Mouse (Mus musculus) kidney, postnatal 14 days (tissue): ENCODE data around the gene Tmem213.
A peak's percentile ranks its signal among the peaks of the same experiment; 100 is the strongest.

Experiments used
- DNase-seq: peaks from one replicate; pipeline ENCODE4 v3.0.0; 2022; ENCODE audit warnings: mixed read lengths

The Tmem213 gene

DNA sequence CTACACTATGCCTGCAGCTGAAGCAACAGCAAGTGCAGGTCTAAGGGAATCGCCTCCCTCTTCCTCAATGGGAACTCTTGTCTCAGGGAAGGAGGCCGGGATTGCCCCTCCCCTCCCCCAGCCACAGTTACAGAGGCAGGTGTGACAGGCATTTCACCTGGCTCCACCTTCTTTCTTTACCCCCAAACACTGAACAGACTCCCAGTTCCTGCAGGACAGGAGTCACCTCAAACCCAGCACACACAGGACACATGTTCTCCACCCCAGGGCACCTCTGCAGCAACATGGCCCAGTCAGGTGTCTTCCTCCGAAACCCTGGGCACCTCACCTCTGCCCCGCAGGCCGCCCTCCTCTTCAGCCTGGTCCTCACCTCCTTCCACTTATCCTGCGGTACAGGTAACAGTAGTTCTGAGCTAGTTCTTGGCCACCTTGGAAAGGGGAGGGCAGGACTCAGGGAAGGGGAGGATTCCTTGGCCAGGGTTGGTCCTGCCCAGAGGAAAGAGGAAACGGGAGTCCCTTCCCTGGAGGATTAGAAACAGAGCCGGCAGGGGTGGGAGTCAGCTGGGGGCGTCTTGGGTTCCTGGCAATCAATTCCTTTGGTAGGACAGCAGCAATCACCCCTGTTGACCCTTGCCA is at the start of gene Tmem213:
Tmem213 (plus strand) TSS at position 96 of the 636 bp plus-strand sequence.
- peak; percentile 58 for DNase-seq

GRCm38 (mm10) chr6:38064621-38065020 is 44.4 kb upstream of the Tmem213 start:
- DNase-seq: no peak

GRCm38 (mm10) chr6:38065122-38065500 is 43.9 kb upstream of the Tmem213 start:
- DNase-seq: no peak

DNA sequence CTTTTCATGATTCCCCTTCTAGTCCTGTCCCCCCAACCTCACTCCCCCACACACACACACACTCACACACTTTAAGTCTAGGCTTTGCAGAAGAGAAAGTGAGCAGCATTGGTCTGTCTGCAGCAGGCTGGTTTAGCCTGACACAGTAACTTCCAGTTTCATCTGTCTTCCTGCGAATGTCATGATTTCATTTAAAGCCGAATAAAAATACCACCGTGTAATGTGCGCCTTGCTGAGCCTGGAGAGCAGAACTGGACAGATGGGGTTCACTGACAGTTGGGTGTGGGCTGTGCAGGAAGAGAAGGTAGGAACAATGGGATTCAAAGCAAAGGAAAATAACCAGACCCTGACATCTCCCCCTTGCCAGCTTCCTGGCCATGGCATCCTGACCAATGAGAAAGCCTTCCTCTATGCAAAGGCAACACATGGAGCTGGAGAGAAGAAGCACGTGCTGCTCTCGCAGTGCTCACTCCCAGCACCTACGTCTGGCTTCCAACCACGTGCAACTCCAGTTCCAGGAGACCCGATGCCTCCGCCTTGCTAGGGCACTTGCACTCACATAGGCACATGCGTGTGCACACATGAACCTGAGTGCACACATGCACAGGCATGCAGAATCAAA is 43.4 kb upstream of the Tmem213 start:
- DNase-seq: no peak

DNA sequence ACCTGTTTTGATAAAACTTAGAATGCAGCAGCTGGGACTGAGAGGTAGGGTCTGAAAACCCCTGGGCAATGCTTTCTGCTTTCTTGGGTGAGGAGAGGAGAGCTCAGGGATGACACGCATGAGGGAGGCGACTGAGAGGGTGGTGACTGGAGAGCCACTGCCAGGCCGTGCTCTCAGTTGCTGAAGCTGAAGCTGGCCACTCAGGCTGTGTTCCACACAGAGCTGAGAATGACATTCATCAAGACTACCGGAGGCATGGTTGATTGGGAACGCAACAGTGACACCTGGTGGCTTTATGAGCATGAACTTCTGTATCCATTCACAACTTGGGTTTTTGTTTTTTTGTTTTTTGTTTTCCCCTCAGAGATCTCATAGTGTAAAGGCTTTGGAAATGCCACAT is 42.8 kb upstream of the Tmem213 start:
- peak; percentile 71 for DNase-seq

DNA sequence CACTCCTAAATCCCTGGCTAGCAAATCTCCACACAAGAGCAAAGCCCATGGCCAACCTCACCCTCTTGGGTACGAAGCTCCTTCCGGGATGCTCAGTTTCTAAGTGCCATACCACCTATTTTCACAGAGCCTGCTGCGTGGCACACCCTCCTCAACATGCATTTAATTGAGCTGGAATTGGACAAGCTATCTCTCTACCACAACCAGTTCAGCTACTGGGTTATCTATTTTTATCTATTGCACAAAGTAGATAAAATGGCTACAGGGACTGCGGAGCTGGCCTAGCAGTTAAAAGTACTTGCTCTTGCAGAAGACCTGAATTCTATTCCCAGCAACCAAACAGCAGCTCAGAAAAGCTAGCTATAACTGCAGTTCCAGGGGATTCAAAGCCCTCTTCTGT is 37.8 kb upstream of the Tmem213 start:
- no peak for DNase-seq

DNA sequence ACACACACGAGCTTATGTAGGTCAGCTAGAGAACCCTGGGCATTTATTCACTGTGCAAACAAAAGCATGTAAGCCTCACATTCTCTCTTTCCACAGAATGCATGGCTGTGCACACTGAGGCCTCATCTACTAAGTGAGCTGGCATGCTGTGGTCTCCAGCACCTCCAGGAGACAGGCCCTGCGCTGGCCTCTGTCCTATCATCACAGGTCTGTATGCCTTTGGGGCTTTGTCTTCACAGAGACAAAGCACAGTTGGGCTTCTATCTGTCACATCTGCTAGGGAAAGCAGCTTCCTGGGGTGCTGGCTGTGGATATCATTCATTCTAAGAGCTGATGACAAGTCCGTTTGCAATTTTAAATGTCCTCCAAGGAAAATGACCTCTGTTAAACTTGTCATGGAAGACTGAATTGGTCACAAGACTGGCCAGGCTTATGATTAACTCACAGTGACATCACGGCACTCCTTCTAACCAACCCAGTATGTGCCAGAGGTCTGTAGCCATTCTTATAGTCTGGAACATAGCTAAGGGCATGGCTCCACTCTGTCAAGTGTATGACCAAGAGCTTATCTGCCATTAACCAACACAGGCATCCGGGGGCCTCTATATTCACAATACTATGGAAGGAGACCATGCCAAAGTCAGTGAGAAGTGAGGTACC is 36.8 kb upstream of the Tmem213 start:
- DNase-seq: peak; percentile 73

GRCm38 (mm10) chr6:38073592-38073991 is 35.5 kb upstream of the Tmem213 start:
- DNase-seq: no peak

GRCm38 (mm10) chr6:38080364-38080763 is 28.7 kb upstream of the Tmem213 start:
- DNase-seq: no peak

GRCm38 (mm10) chr6:38081727-38082341 is 27.2 kb upstream of the Tmem213 start:
- peak; percentile 37 for DNase-seq

DNA sequence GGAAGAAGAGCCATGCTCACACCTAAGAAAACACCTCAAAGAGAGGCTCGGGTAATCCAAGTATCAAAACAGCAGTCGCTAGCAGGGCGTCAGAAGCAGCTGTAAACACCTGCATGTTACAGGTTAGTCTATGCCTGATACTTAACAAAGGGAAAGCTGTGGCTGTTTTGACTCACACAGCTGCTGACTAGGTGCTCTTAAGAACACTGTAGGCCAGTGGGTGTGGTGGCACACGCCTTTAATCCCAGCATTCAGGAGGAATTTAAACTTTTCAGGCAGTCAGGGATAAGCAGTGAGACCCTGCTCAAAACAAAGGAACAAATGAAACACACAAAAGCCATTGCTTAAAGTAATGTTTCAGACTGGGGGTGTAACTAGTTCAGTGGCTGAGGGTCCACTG is 25.9 kb upstream of the Tmem213 start:
- DNase-seq: no peak

- DNase-seq: no peak
Measured at GRCm38 (mm10) chr6:38087242-38088026, 21.6 kb upstream of the Tmem213 start.

- DNase-seq: no peak
Measured at GRCm38 (mm10) chr6:38092539-38092938, 16.5 kb upstream of the Tmem213 start.

- DNase-seq: no peak
Measured at GRCm38 (mm10) chr6:38094701-38095100, 14.4 kb upstream of the Tmem213 start.

GRCm38 (mm10) chr6:38096961-38097370 is 12.1 kb upstream of the Tmem213 start:
- DNase-seq: peak; percentile 54

DNA sequence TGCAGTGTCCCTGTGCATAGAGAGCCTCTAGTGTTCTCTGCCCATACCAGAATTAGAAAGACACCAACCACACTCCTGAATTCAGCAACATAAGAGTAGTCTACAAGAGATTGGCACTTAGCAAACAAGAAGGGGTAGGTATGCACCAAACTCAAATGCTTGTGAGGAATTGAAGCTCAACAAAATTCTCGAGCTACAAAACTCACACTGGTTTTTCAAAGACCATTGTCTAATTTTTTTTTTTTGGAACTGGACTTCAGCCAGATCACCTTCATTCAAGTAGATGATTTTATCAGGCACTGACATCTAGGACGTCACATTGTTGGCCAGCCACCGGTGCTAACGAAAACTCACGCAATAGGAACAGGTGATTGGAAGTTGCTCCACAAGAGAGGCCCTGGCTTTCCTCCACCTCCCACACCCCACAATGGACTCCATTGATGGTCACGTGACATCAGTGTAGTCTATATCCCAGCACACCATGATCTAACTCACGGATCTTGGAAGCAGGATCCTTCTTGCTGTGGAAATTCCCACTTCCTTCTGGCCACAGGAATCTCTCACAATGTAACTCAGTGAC is 6.7 kb upstream of the Tmem213 start:
- DNase-seq: no peak

- no peak for DNase-seq
Measured at GRCm38 (mm10) chr6:38103775-38104174, 5.3 kb upstream of the Tmem213 start.

DNA sequence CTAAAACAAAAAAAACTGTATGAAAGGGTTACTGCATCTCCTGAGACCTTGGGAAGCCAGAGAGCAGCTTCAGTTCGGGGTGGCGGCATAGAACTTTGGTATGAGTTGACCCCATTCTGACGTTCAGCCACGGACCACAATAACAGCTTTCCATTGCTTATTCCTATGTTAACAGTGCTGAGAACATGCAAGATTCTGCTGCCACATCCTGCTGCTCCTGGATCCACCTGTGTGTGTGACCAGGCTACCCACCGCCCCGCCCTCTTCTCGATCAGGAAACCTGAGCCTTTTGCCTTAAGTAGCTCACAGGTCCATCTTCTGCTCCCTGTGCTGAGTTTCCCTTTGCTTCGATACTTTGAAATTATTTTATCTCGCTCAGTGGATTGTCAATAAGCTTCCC is 3.1 kb upstream of the Tmem213 start:
- no peak for DNase-seq

DNA sequence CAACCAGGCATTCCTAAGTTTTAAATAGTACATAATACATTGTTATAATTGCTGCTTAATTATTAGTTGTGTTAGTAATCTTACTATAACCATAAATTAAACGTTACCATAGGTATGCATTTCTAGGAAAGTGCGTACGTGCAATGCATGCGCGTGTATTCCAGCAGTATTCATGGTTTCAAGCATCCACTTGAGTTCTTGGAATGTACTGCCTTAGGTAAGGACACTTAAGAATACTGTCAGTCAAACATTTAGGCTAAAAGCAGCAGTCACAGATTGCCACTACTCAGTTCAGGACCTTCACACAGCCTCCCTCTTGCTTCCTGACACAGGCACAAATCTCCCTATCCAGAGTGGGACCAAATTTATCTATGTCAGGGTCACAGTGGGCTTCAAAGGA is 606 bp upstream of the Tmem213 start:
- no peak for DNase-seq

DNA sequence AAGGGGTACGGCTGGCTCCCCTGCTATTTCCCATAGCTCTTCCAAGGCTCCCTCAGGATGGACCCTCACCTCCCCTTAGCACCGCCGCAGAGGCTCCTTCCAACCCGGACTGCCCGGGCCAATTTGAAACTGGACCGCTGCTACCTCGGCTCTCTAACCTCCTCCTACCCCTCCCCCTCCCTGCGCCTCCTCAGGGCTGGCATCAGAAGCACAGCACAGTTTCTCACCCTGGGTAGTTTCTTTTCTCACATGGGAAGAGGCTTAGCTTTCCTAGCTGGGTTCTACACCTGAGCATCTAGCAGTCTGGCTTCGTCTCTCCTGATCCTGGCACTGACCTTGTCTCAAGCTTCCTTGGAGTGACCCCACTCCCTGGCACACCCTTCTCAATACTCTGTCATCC is 816 bp downstream of the Tmem213 start:
- DNase-seq: peak; percentile 46

- peak; percentile 74 for DNase-seq
Measured at GRCm38 (mm10) chr6:38110859-38111258, 1.8 kb downstream of the Tmem213 start.

DNA sequence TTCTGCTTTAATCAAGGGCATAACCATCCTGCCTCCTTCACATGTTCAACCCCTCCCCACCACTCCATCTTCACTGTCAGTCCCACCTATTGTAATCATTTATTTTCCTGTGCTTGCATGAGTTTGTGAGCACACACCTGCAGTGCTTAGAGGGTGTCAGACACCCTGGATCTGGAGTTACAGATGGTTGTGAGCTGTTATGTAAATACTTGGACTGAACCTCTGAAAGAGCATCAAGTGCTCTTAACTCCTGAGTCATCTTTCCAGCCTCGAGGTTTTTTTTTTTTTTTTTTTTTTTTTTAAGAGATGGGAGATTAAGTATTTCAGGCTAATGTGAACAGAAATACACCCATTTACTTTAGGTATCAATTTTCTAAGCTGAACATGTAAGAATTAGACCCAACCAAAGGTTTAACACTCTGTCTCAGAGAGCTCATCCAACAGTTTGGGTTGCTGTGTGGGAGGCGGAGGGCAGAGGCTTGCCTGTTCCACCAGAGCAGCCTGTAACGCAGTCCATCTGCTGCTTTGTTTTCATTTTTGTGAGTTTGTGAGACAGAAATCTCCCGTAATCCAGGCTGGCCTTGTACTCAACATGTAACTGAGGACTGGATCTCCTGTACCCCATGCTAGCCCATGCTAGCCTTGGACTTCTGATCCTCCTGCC is 7.2 kb downstream of the Tmem213 start:
- no peak for DNase-seq
